Mouse (Mus musculus): ENCODE measurements around the gene Mkrn1.
"Not testable (repeated sequence)": the region's sequence is repeated elsewhere in the genome, so short reads cannot be mapped to it uniquely, and the experiment has no call there.

The Mkrn1 gene

GRCm38 (mm10) chr6:39419851-39420721, at the start of gene Mkrn1:
TSS of gene Mkrn1 (minus strand) at chr6:39420462.
- peak; percentile 72 for DNase-seq (ENCODE audit: low spot score in 2 of 2)

- DNase-seq (ENCODE audit: low spot score in 2 of 2): no peak
These were observed 49.2 kb upstream of the Mkrn1 start for GRCm38 (mm10) chr6:39469427-39469826.

GRCm38 (mm10) chr6:39462621-39463538, 42.6 kb upstream of the Mkrn1 start:
- peak; percentile 37 to 77 for DNase-seq (ENCODE audit: low spot score in 2 of 2)

- no peak for DNase-seq (ENCODE audit: low spot score in 2 of 2)
These were observed 39.8 kb upstream of the Mkrn1 start for GRCm38 (mm10) chr6:39460040-39460439.

- DNase-seq (ENCODE audit: low spot score in 2 of 2): no peak
These were observed 35.3 kb upstream of the Mkrn1 start for GRCm38 (mm10) chr6:39455339-39456160.

GRCm38 (mm10) chr6:39454616-39455015, 34.4 kb upstream of the Mkrn1 start:
- DNase-seq (ENCODE audit: low spot score in 2 of 2): no peak

- DNase-seq (ENCODE audit: low spot score in 2 of 2): no peak
These were observed 33.3 kb upstream of the Mkrn1 start for GRCm38 (mm10) chr6:39453564-39453963.

GRCm38 (mm10) chr6:39451033-39451432, 30.8 kb upstream of the Mkrn1 start:
- DNase-seq (ENCODE audit: low spot score in 2 of 2): no peak

- DNase-seq (ENCODE audit: low spot score in 2 of 2): no peak
These were observed 30.3 kb upstream of the Mkrn1 start for GRCm38 (mm10) chr6:39450580-39450979.

- peak in 1 of 2 experiments; percentile 14 for DNase-seq (ENCODE audit: low spot score in 2 of 2)
These were observed 27.3 kb upstream of the Mkrn1 start for GRCm38 (mm10) chr6:39447429-39448185.

- DNase-seq (ENCODE audit: low spot score in 2 of 2): no peak
These were observed 25.7 kb upstream of the Mkrn1 start for GRCm38 (mm10) chr6:39445801-39446572.

GRCm38 (mm10) chr6:39442786-39443287, 22.6 kb upstream of the Mkrn1 start:
- no peak for DNase-seq (ENCODE audit: low spot score in 2 of 2)

- DNase-seq (ENCODE audit: low spot score in 2 of 2): no peak
These were observed 19.9 kb upstream of the Mkrn1 start for GRCm38 (mm10) chr6:39440207-39440606.

- DNase-seq (ENCODE audit: low spot score in 2 of 2): not testable (repeated sequence)
These were observed 17.3 kb upstream of the Mkrn1 start for GRCm38 (mm10) chr6:39437519-39437918.

GRCm38 (mm10) chr6:39435875-39436274, 15.6 kb upstream of the Mkrn1 start:
- DNase-seq (ENCODE audit: low spot score in 2 of 2): no peak

GRCm38 (mm10) chr6:39434886-39435492, 14.7 kb upstream of the Mkrn1 start:
- DNase-seq (ENCODE audit: low spot score in 2 of 2): no peak

- no peak for DNase-seq (ENCODE audit: low spot score in 2 of 2)
These were observed 14.0 kb upstream of the Mkrn1 start for GRCm38 (mm10) chr6:39434111-39434885.

- DNase-seq (ENCODE audit: low spot score in 2 of 2): no peak
These were observed 13.4 kb upstream of the Mkrn1 start for GRCm38 (mm10) chr6:39433701-39434100.

- DNase-seq (ENCODE audit: low spot score in 2 of 2): no peak
These were observed 12.9 kb upstream of the Mkrn1 start for GRCm38 (mm10) chr6:39433174-39433573.
